Mouse (Mus musculus) cerebellum, adult 9-11 months (tissue): ENCODE measurements around the gene Minpp1.
"Not testable (repeated sequence)": the region's sequence is repeated elsewhere in the genome, so short reads cannot be mapped to it uniquely, and the experiment has no call there.

Experiments
- DNase-seq: peaks from one replicate; pipeline ENCODE4 v3.0.0; 2022

Gene Minpp1

GRCm38 (mm10) chr19:32485681-32486105, at the start of gene Minpp1:
TSS of gene Minpp1 (plus strand) at chr19:32485769.
- peak; percentile 85 for DNase-seq

- no peak for DNase-seq
Observed at GRCm38 (mm10) chr19:32439356-32439755, 46.2 kb upstream of the Minpp1 start.

GRCm38 (mm10) chr19:32441568-32441967, 44.0 kb upstream of the Minpp1 start:
- peak; percentile 8 for DNase-seq

- no peak for DNase-seq
Observed at GRCm38 (mm10) chr19:32448931-32449330, 36.6 kb upstream of the Minpp1 start.

GRCm38 (mm10) chr19:32452231-32452630, 33.3 kb upstream of the Minpp1 start:
- DNase-seq = no peak

- no peak for DNase-seq
Observed at GRCm38 (mm10) chr19:32456744-32457143, 28.8 kb upstream of the Minpp1 start.

GRCm38 (mm10) chr19:32457631-32458030, 27.9 kb upstream of the Minpp1 start:
- DNase-seq = not testable (repeated sequence)

- no peak for DNase-seq
Observed at GRCm38 (mm10) chr19:32463037-32463436, 22.5 kb upstream of the Minpp1 start.

- DNase-seq = no peak
Observed at GRCm38 (mm10) chr19:32465228-32465627, 20.3 kb upstream of the Minpp1 start.

GRCm38 (mm10) chr19:32466478-32466877, 19.1 kb upstream of the Minpp1 start, which contains the start of gene Rpl9-ps6:
TSS of gene Rpl9-ps6 (minus strand) at chr19:32466578.
- no peak for DNase-seq

- no peak for DNase-seq
Observed at GRCm38 (mm10) chr19:32467325-32467724, 18.2 kb upstream of the Minpp1 start.

GRCm38 (mm10) chr19:32470059-32470497, 15.5 kb upstream of the Minpp1 start:
- peak; percentile 41 for DNase-seq

GRCm38 (mm10) chr19:32470570-32471263, 14.9 kb upstream of the Minpp1 start:
- DNase-seq = no peak

GRCm38 (mm10) chr19:32476016-32476711, 9.4 kb upstream of the Minpp1 start:
- DNase-seq = no peak

- no peak for DNase-seq
Observed at GRCm38 (mm10) chr19:32476712-32477052, 8.9 kb upstream of the Minpp1 start.

- no peak for DNase-seq
Observed at GRCm38 (mm10) chr19:32480255-32480654, 5.3 kb upstream of the Minpp1 start.

GRCm38 (mm10) chr19:32480791-32481442, 4.7 kb upstream of the Minpp1 start:
- DNase-seq = no peak

GRCm38 (mm10) chr19:32481511-32481910, 4.1 kb upstream of the Minpp1 start:
- no peak for DNase-seq

- DNase-seq = no peak
Observed at GRCm38 (mm10) chr19:32484941-32485660, 468 bp upstream of the Minpp1 start.

- DNase-seq = peak; percentile 64
Observed at GRCm38 (mm10) chr19:32486106-32486724, 646 bp downstream of the Minpp1 start.

- no peak for DNase-seq
Observed at GRCm38 (mm10) chr19:32487595-32488255, 2.2 kb downstream of the Minpp1 start.
